Mouse (Mus musculus): ENCODE data around the gene Wnt5a. TPM values are rescaled to one million over a fixed set of nuclear protein-coding genes. Genes with fewer than 3 reads are reported as not detected.

The Wnt5a gene
- polyA plus RNA-seq, 1 experiment = 2.4 TPM

- TF ChIP-seq POLR2A (IDR thresholded peaks at IDR 0.05; ENCODE audit: low read depth, low read length) (no peak), CTCF (IDR thresholded peaks at IDR 0.05; ENCODE audit: extremely low read depth, insufficient read depth, insufficient read length, insufficient replicate concordance) (no peak)
- Histone ChIP-seq H3K27ac (ENCODE audit: insufficient read depth, low read length) (no peak overlapping the region), H3K27me3 (ENCODE audit: control insufficient read depth, insufficient read depth, low read length) (no peaks in the 10 kb centered on the region), H3K36me3 (ENCODE audit: control insufficient read depth, insufficient read depth, low read length) (no peaks in the 10 kb centered on the region), H3K4me3 (ENCODE audit: extremely low read depth, insufficient read depth, insufficient read length) (no peak overlapping the region), H3K4me1 (ENCODE audit: control insufficient read depth, insufficient read depth, insufficient read length) (no peaks in the 10 kb centered on the region)
- WGBS = 79% methylated on average over 2 of the region's 2 CpGs
- no peak for DNase-seq (ENCODE audit: low read depth in 1 of 2, low spot score in 2 of 2)
These were observed 23.7 kb downstream of the Wnt5a start for GRCm38 (mm10) chr14:28528151-28528685.

- DNase-seq (ENCODE audit: low read depth in 1 of 2, low spot score in 2 of 2) = no peak
- Histone ChIP-seq H3K27me3 (ENCODE audit: control insufficient read depth, insufficient read depth, low read length) (no peaks in the 10 kb centered on the region), H3K4me1 (ENCODE audit: control insufficient read depth, insufficient read depth, insufficient read length) (no peaks in the 10 kb centered on the region), H3K27ac (ENCODE audit: insufficient read depth, low read length) (no peak overlapping the region), H3K36me3 (ENCODE audit: control insufficient read depth, insufficient read depth, low read length) (no peaks in the 10 kb centered on the region), H3K4me3 (ENCODE audit: extremely low read depth, insufficient read depth, insufficient read length) (no peak overlapping the region)
- 57% methylated on average over 1 of the region's 1 CpGs for WGBS
- TF ChIP-seq POLR2A (IDR thresholded peaks at IDR 0.05; ENCODE audit: low read depth, low read length) (no peak), CTCF (IDR thresholded peaks at IDR 0.05; ENCODE audit: extremely low read depth, insufficient read depth, insufficient read length, insufficient replicate concordance) (no peak)
These were observed 27.0 kb downstream of the Wnt5a start for GRCm38 (mm10) chr14:28531531-28531930.

- no peak for DNase-seq (ENCODE audit: low read depth in 1 of 2, low spot score in 2 of 2)
- Histone ChIP-seq H3K4me1 (ENCODE audit: control insufficient read depth, insufficient read depth, insufficient read length) (no peaks in the 10 kb centered on the region), H3K27ac (ENCODE audit: insufficient read depth, low read length) (no peak overlapping the region), H3K36me3 (ENCODE audit: control insufficient read depth, insufficient read depth, low read length) (no peaks in the 10 kb centered on the region), H3K27me3 (ENCODE audit: control insufficient read depth, insufficient read depth, low read length) (no peaks in the 10 kb centered on the region), H3K4me3 (ENCODE audit: extremely low read depth, insufficient read depth, insufficient read length) (no peak overlapping the region)
- 89% methylated on average over 11 of the region's 11 CpGs for WGBS
- TF ChIP-seq CTCF (IDR thresholded peaks at IDR 0.05; ENCODE audit: extremely low read depth, insufficient read depth, insufficient read length, insufficient replicate concordance) (no peak), POLR2A (IDR thresholded peaks at IDR 0.05; ENCODE audit: low read depth, low read length) (no peak)
These were observed 28.4 kb downstream of the Wnt5a start for GRCm38 (mm10) chr14:28532943-28533342.

GRCm38 (mm10) chr14:28533876-28534275 is 29.3 kb downstream of the Wnt5a start:
- DNase-seq (ENCODE audit: low read depth in 1 of 2, low spot score in 2 of 2) = no peak

GRCm38 (mm10) chr14:28535814-28536213 is 31.3 kb downstream of the Wnt5a start:
- no peak for DNase-seq (ENCODE audit: low read depth in 1 of 2, low spot score in 2 of 2)
- WGBS = 80% methylated on average over 4 of the region's 4 CpGs

More at GRCm38 (mm10) chr14:28533876-28534275, 29.3 kb downstream of the Wnt5a start:
- TF ChIP-seq POLR2A (IDR thresholded peaks at IDR 0.05; ENCODE audit: low read depth, low read length) = no peak
- no peak for TF ChIP-seq CTCF (IDR thresholded peaks at IDR 0.05; ENCODE audit: extremely low read depth, insufficient read depth, insufficient read length, insufficient replicate concordance)
- Histone ChIP-seq H3K4me1 (ENCODE audit: control insufficient read depth, insufficient read depth, insufficient read length) (no peaks in the 10 kb centered on the region), H3K4me3 (ENCODE audit: extremely low read depth, insufficient read depth, insufficient read length) (no peak overlapping the region), H3K27me3 (ENCODE audit: control insufficient read depth, insufficient read depth, low read length) (no peaks in the 10 kb centered on the region), H3K36me3 (ENCODE audit: control insufficient read depth, insufficient read depth, low read length) (no peaks in the 10 kb centered on the region), H3K27ac (ENCODE audit: insufficient read depth, low read length) (no peak overlapping the region)
- 70% methylated on average over 2 of the region's 2 CpGs for WGBS

GRCm38 (mm10) chr14:28539577-28539976 is 35.0 kb downstream of the Wnt5a start:
- H3K36me3 ChIP-seq (ENCODE audit: control insufficient read depth, insufficient read depth, low read length) = no peaks in the 10 kb centered on the region
- H3K27me3 ChIP-seq (ENCODE audit: control insufficient read depth, insufficient read depth, low read length) = no peaks in the 10 kb centered on the region
- H3K4me1 ChIP-seq (ENCODE audit: control insufficient read depth, insufficient read depth, insufficient read length) = no peaks in the 10 kb centered on the region
- no peak for TF ChIP-seq CTCF (IDR thresholded peaks at IDR 0.05; ENCODE audit: extremely low read depth, insufficient read depth, insufficient read length, insufficient replicate concordance)
- no peak for TF ChIP-seq POLR2A (IDR thresholded peaks at IDR 0.05; ENCODE audit: low read depth, low read length)
- H3K4me3 ChIP-seq (ENCODE audit: extremely low read depth, insufficient read depth, insufficient read length) = no peak overlapping the region
- no peak for DNase-seq (ENCODE audit: low read depth in 1 of 2, low spot score in 2 of 2)
- no peak overlapping the region for H3K27ac ChIP-seq (ENCODE audit: insufficient read depth, low read length)
- 82% methylated on average over 6 of the region's 6 CpGs for WGBS

More at GRCm38 (mm10) chr14:28535814-28536213, 31.3 kb downstream of the Wnt5a start:
- H3K36me3 ChIP-seq (ENCODE audit: control insufficient read depth, insufficient read depth, low read length) = no peaks in the 10 kb centered on the region
- no peak overlapping the region for H3K27ac ChIP-seq (ENCODE audit: insufficient read depth, low read length)
- H3K4me1 ChIP-seq (ENCODE audit: control insufficient read depth, insufficient read depth, insufficient read length) = no peaks in the 10 kb centered on the region
- TF ChIP-seq CTCF (IDR thresholded peaks at IDR 0.05; ENCODE audit: extremely low read depth, insufficient read depth, insufficient read length, insufficient replicate concordance) = no peak
- no peak for TF ChIP-seq POLR2A (IDR thresholded peaks at IDR 0.05; ENCODE audit: low read depth, low read length)
- H3K27me3 ChIP-seq (ENCODE audit: control insufficient read depth, insufficient read depth, low read length) = no peaks in the 10 kb centered on the region
- no peak overlapping the region for H3K4me3 ChIP-seq (ENCODE audit: extremely low read depth, insufficient read depth, insufficient read length)

GRCm38 (mm10) chr14:28542117-28542741 is 37.7 kb downstream of the Wnt5a start:
- Histone ChIP-seq H3K36me3 (ENCODE audit: control insufficient read depth, insufficient read depth, low read length) (no peaks in the 10 kb centered on the region), H3K27ac (ENCODE audit: insufficient read depth, low read length) (no peak overlapping the region), H3K4me1 (ENCODE audit: control insufficient read depth, insufficient read depth, insufficient read length) (no peaks in the 10 kb centered on the region), H3K4me3 (ENCODE audit: extremely low read depth, insufficient read depth, insufficient read length) (no peak overlapping the region), H3K27me3 (ENCODE audit: control insufficient read depth, insufficient read depth, low read length) (no peaks in the 10 kb centered on the region)
- no peak for DNase-seq (ENCODE audit: low read depth in 1 of 2, low spot score in 2 of 2)
- WGBS = 69% methylated on average over 4 of the region's 4 CpGs
- TF ChIP-seq CTCF (IDR thresholded peaks at IDR 0.05; ENCODE audit: extremely low read depth, insufficient read depth, insufficient read length, insufficient replicate concordance) = no peak
- no peak for TF ChIP-seq POLR2A (IDR thresholded peaks at IDR 0.05; ENCODE audit: low read depth, low read length)

Measured in spleen, adult 2 months (tissue).